Mouse (Mus musculus) small intestine, adult 2 months (tissue): ENCODE measurements around the gene Lhx1.

Experiments
- CTCF ChIP-seq: fragments of 200-500 bp; IDR thresholded peaks from 2 replicates; pipeline ENCODE4 v1.5.1; 2012; ENCODE audit warnings: low read depth, mild to moderate bottlenecking, control low read depth, inconsistent platforms, low read length, moderate library complexity, mixed read lengths; ENCODE audit not compliant: insufficient replicate concordance, insufficient read length; ENCODE audit errors: extremely low read depth
- POLR2A ChIP-seq: fragments of 200-500 bp; IDR thresholded peaks from 2 replicates; pipeline ENCODE4 v1.6.1; 2012; ENCODE audit warnings: low read depth, mild to moderate bottlenecking, control low read depth, inconsistent platforms, low read length, moderate library complexity

GRCm38 (mm10) chr11:84525421-84526274, at the start of gene Lhx1:
- no peak for TF ChIP-seq CTCF
- no peak for TF ChIP-seq POLR2A
